Mouse (Mus musculus): Measurements from ENCODE around the gene Nbea.
"Not testable (repeated sequence)": the region's sequence is repeated elsewhere in the genome, so short reads cannot be mapped to it uniquely, and the experiment has no call there.

The Nbea gene

DNA sequence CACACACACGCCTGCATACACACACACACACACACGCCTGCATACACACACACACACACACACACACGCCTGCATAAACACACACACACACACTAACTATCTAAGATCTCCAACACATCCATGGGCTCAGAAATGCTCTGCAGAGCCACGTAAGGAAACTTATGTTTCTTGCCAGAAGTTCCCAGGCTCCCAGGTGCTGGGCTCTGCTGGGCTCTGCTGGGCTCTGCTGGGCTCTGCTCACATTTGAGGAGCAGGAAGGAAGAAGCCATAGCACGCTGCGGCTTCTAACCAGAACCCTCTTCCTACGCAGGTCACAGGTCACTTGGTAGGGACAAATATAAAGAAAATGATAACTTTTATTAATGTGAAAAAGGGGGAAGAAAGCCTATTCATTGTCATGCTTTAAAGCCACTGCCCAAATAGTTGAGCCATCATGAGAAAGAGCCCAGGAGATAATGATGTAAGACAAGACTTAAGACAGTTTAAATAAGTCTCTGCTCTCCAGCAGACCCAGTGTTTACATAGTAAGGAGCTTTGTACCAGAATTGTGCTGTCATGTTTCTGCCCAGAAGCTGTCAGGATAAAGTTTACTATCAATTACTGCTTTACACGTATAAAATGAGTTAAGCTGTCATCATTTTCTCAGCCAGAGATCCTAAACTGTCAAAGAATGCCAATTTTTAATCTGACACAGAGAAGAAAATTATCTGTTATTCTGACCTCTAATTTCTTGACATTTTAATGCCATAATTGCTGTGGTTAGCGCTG, 521.6 kb downstream of the Nbea start:
- DNase-seq (ENCODE audit: low spot score) = no peak

DNA sequence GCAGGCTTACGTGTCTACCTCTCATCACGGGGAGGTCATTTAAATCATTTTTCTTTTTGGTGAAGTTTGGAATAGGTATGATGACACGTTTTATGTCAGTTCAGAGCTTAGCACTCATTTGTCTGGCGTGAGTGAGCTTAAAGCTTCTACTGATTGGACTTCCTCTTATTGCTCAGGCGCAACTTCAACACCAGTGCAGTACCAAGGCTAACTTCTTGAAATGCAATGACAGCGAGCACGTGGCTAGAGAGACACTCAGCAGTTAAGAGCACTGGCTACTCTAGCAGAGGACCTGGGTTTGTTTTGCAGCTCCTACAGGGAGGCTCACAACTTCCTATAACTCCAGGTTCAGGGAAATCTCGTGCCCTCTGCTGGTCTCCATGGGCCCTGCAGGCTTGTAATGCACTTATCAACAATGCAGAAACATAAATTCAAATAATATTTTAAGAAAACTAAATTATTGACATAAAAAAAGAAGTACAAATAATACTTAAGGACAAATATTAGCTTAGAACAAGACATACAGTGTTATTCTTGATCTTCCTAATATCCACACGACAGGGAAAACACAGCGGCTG, 523.2 kb downstream of the Nbea start:
- DNase-seq (ENCODE audit: low spot score) = no peak

DNA sequence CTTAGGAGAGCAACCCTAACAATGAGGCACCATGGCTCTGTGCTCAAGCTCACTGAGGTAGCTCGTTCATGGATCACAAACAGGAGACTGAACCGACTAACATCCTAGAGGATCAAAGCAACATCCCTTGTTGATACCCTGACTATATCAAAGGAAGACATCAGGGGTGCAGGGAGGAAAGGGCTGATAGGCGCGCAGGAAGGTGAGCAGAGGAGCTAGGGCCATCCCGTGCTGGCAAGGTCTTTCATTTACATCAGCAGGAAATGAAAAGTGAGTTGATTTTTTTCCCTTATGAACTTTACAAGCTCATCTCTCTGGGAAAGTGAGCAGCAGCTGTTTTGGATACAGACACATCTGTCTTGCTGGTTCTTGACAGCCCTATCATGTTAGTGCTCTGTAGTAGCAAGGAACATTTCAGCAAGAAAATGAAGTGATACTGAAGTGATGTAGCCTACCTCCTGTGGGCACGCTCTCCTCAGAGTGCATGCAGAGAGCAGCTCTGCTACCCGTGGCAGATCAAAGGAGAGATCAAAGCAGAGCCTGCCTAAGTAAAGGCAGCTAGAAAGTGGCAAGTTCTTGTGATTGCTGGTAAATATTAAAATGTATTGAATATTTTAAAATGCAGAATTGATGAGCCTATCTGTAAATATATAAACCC, 523.8 kb downstream of the Nbea start:
- DNase-seq (ENCODE audit: low spot score) = no peak

DNA sequence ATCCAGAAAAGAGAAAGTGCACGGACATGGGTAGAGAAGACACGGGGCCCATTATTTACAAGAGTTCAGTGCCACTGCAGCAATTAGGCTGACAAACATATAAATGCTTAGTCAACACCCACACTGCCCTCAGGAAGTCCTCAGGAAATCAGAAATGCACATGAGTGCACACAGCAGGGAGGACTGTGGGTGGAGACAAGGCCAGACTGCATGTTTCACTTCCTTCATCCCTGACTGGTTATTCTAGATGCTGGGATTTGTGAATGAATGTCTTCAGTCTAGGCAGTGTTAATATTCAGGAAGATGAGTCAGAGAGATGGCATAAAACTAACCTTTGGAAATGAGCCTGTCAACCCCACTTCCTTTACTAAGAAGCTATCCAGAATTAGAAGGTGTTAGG, 531.2 kb downstream of the Nbea start:
- DNase-seq (ENCODE audit: low spot score) = no peak

DNA sequence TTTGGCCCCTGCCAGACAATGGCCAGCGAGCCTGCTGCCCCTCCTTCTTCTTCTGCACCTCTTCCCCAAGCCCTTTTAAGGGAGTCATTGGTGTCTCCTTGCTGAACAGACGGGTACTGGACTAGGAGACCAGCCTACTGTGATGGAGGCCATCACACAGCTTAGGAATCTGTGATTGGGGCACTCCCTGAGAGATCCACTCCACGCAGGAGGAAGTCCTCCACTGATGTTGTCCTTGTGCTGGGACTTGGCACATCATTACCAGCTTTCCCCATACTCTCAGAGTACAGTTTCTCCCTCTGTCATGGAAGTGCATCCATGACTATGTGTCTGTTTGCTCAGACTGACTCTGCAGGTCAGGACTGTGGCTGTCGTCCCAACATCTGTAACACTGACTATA, 531.6 kb downstream of the Nbea start:
- no peak for DNase-seq (ENCODE audit: low spot score)

DNA sequence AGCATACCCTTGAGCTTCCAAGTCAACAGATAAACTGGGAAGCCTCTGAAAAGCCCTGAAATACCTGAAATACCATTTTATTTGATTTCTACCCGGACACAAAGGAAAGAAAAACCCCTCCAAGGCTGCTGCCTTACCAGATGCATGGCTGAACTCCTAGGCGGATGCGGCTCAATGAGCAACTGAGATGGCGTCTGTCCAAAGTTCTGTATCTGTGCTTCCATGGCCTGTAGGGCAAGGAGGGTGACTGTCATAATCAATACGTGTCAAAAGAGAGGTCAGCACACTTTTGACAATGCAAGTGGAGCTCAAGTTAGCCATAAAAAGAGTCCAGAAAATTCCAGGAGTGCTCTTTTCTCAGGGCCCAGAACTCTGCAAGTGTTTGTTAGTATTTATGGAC, 534.0 kb downstream of the Nbea start:
- DNase-seq (ENCODE audit: low spot score) = no peak

DNA sequence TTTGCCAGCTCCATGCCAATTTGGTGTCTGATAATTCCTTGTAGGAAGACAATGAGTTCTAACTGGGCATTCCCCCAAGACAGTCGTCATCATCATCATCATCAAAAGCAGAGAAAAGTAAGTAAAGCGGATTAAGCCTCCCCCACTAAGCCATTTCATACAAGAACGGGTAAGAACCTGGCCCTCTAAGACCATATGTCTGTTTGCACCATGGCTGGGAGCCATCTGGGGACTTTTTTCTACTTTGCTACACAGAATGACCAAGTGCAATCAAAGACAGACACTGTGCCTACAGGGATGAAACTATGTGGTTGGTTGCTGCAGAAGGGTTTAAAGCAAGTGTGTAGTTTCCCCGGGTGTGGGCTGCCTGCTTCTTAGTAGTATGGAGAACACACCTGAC, 535.2 kb downstream of the Nbea start:
- no peak for DNase-seq (ENCODE audit: low spot score)

DNA sequence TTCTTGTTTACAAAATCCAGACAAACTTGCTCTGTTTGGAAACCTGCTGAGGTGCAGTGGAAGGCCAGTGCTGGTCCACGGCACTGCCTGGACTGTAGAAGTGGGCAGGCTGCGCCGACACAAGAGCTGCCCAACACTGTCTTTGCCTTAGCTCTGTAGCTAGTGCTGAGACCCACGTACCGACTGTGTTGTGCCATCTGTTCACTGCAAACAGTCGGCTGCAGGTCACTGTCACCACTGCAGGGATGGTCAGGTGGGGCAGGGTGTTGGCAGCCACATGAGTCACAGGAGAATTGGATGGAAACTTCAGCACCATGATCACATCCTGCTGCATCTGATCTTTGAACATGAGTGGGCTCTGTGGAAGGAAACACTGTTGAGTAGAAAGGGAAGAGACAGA, 536.3 kb downstream of the Nbea start:
- no peak for DNase-seq (ENCODE audit: low spot score)

DNA sequence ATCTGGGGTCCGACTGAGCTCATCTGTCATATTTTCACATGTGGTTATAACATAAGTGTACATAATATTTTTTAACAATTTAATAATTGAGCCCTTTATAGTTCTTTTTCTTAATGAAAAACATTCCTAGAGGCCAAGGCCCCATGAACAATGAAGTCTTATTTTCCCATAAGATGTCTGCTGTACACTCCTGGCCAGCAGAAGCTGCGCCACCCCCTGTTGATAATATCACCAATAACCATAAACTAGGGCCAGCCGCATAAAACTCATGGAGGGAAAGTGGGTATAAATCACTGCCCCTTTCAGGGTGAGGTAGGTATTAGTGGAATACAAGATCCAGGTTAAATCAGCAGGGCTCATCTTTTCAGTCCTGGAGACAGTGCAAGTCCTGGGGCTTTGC, 537.1 kb downstream of the Nbea start:
- no peak for DNase-seq (ENCODE audit: low spot score)

DNA sequence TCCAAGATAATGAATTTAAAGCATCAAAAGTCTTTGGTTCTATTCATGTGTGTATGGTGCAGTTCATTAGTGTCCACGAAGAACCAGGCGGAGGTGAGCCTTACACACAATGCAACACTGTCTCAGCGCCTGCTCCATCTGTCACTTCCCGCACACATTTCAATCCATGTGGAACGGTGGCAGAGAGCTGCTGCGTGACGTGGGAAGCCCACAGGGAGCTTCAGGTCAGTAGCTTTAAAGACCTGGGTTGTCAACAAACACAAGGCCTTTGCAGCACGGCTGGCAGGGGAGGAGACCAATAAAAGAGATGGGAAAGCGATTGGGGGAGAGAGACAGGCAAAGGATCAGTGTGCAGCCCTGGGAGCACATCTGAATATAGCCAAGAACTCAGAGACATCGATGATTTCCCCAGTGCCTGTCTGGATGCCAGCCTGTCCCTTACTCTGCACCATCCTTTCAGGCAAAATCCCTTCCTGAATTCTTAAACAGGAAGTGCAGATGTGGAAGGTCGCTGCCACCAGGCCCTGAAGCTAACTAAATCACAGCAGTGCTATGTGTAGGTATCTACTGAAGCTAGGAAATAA, 539.4 kb downstream of the Nbea start:
- DNase-seq (ENCODE audit: low spot score) = no peak

DNA sequence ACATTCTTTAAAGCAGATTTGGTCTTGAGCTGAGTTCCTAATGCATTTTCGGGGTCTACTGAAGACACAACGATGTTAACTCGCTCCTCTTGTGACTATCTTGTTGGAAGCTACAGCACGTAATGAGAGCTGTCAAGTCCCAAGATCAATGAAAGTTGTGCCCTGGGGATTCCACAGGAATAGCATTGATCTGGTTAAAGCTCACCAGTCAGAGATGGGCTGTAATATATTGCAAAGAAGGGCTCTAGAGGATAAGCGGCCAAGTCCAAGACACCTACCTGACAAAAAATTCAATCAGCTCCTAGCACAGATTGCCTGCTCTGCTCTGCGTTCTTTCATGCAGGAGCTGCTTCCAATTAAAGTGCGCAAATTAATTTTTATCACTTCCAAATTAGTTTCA, 545.8 kb downstream of the Nbea start:
- no peak for DNase-seq (ENCODE audit: low spot score)

DNA sequence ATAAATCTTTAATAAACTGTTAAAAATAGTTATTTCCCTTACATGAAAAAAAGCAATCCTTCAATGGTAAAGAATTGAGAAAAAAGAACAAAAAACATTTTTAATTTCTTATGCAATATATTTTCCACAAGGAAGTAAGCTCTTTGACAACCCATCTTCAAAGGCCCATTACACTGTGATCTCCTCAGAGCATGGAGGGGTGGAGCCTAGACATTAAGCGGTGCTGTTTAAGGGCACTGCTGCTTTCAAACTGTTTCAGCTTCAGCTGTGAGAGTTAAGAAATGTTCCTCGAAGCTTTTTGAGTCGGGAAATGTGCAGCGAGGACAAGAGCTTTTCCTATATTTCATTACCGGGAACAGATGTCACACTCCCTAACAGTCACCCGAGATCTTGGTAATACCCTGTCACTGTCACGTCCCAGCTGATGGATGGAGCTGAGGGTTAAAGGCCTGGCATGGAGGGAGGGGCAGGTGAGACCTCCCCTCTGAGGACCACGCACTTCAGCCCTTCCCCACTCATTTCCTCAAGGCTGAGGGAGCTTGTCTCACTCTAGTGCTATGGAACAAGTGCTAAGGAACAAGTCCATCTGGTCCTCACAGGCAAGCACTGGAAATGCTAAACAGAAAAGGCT, 547.8 kb downstream of the Nbea start:
- no peak for DNase-seq (ENCODE audit: low spot score)

DNA sequence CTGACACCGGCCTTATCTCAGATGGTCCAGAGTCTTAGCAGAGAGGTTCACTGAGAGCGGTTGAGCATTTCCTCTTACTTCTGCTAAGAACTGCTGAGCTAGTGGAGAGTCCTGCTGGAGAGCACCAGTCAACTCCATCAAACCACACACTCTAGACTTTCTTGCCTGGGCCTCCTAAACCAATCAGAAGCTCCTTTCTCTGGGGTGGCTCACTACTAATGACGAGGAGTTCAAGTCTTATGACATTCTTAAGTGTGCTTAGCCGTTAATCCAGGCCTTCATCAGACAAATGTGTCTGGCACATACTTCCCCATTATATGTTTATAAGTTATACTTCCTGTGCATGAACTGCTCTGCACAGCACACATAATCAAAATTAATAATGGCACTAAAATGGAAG, 556.4 kb downstream of the Nbea start:
- DNase-seq (ENCODE audit: low spot score) = no peak

DNA sequence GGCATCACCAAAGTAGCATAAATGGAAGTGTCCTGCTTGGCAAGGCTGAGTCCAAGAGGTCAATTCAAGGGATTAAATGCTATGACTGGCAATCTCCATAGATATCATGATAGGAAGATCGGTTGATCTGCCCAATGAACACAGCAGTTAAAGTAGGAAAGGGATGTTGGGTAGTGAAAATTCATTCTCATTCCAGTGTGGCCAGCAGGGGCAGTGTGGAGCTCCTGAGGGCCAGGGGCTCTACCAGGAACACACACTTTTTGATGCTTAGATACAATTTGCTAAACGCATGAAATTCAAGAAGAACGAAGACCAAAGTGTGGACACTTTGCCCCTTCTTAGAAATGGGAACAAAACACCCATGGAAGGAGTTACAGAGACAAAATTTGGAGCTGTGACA, 561.5 kb downstream of the Nbea start:
- DNase-seq (ENCODE audit: low spot score) = not testable (repeated sequence)

DNA sequence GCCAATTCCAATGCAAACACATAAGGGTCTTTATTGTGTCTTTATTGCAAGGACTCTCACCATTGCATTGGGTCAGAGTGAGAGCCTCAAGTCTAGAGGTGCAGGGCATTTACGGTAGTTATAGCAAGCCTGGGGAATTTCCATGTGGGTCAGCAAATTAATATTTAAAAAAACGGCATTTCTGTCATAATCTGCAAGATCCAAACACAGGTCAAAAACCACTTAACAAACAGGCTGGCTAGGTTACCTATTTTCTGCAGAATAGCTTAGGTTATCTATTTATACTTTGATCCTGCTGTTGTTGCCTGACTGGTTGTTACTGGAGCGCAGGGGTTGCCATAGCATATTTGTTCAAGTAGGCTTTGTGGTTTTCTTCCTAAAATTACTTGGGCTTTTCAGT, 565.1 kb downstream of the Nbea start:
- no peak for DNase-seq (ENCODE audit: low spot score)

DNA sequence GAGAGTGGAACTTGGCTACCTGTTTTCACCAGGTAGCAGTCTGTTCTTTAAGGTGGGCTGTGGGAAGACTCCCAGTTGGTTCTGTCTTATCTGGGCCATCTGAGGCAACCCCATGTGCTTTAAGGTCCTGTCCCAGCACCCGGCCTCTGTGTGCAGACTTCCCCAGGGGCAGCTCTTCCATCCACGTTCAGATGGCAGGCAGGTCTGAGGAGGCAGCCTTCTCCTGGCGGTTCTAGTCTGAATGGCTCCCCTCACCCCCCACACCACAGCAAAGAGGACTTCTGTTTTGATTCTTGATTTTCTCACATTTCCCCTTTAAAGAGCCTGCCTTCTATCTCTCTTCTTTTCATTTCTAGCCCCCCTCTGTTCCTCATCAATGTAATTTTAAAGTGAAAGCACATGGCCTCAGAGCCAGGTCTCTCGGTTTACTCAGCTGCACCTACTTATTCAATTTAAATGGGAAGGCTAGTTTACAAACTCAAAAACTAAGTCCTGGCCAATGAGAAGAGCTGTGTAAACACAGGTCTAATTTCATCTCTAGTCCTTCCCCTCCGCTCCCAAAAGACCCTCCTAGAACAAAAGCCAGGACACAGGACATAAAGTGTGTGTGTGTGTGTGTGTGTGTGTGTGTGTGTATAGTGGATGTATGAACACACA, 570.9 kb downstream of the Nbea start:
- no peak for DNase-seq (ENCODE audit: low spot score)

DNA sequence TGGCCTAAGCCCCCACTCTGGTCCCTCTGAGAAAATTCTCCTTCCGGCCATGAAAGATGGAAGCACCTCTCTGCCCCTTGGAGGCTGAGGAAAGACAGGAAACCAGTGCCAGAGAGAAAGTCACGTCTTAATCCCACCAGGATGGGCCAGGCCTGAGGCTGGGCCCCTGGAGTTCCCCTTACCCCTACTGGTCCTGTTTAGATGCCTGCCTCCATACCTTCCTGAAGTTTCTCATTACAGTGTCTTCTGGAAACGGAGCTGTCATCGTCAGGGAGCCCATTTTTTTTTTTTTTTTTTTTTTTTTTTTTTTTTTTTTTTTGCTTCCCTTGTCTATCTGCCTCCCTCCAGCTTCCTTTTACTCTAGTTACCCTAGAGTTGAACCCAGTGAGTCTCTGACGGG, 571.5 kb downstream of the Nbea start:
- DNase-seq (ENCODE audit: low spot score) = no peak

DNA sequence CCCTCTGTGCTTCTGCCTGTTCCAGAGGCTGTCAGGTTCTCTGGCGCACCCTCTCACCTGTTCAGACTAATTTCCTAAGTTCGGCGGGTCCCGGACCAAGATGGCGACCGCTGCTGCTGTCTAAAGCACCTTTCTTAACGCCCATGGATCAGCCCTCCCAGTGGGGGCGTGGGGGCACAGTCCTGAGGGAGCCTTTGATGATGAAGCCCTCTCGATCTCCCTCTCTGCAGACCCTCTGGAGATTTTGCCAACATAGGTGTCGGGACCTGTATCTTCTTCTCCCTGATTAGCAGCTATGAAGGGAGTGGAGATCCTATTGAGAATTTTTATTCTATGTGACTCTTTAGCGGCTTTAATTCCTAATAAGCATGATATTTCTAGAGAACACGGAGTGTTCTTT, 573.3 kb downstream of the Nbea start:
- DNase-seq (ENCODE audit: low spot score) = no peak

DNA sequence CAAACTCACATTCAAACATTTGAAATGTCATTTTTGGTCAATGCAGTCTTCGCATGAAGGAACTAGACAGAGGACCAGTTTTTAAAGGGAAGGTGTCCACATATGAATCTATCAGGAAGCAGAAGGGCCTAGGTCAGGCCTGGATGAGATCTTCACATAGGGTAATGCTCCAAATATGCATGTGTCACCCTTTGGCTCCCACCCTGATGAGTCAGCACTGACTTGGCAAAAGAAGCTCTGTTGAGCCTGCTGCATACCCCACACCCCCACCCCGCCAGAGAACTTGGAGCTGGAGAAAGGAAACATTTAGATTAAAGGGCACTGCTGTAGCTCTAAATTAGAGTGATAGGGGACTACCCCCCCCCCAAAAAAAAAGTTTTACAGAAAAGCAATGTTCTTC, 583.2 kb downstream of the Nbea start:
- no peak for DNase-seq (ENCODE audit: low spot score)

DNA sequence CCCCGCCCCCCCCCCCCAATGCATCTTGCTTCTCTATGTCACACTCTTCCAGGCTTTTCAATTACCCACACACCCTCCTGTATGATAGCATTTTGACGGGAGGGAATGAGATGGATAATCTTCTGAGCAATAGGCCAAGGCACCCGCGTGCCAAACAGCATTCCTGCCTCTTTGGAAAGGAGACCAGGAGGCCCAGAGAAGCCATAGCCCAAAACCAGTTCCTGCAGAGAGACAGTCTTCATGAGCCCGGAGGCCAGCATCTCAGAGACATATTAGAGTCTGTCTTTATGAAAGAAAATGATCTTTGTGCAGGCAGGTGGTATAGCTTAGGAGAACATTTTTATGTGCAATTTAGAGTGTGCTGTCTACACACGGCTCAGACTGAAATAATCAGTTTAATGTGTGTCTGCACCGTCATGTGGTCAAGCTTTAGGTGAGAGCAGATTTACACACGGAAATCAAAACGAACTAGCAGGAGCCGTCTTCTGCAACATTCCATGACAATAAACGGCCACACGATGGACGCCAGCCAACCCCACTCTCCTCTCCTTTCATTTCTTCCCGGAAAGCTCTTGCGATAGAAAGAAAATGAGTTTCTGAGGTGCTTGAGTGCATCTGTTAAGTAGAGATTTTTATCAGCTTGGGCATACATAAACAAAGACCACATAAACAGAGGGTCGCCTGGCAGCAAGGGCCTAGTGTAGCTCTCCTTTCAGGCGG, 584.0 kb downstream of the Nbea start:
- DNase-seq (ENCODE audit: low spot score) = no peak

DNA sequence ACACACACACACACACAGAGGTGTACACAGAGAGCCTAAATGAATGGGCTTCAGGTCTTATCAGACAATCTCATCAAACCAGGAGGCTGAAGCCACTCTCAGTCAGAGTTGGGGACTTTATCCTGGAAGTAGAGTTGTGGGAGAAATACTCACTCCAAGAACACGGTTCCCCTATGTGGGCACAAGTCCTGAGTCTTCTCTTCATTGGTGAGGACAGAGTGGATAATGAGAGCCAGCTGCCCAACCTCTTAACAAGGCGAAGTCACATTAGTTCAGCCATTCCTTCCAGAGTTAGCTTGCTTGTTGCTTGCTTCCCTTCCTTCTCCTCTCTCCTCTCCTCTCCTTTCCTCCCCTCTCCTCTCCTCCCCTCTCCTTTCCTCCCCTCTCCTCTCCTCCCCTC, 584.8 kb downstream of the Nbea start:
- no peak for DNase-seq (ENCODE audit: low spot score)

DNA sequence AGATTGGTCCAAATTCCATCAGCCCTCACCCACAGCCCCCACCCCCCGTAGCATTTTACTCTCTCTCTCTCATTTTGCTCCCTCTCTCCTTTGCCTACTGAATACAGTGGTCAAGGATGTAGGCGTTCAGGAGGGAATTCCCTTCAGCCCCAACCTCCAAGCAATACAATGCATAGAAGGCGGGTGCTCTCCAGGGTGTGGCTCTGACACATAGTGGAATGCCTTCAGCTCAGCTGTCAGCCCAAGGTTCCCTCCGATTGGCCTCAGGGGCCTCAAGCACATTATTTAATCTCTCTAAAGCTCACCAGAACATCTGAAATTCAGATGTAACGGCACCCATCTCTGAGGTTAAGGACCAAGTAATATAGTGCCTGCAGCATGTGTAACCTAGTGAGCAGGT, 590.2 kb downstream of the Nbea start:
- no peak for DNase-seq (ENCODE audit: low spot score)

Measured in layer of hippocampus, adult 11-12 months (tissue).